Mouse (Mus musculus): Measurements from ENCODE around the gene Rabep2. TPM values are rescaled to one million over a fixed set of nuclear protein-coding genes. Genes with fewer than 3 reads are reported as not detected.

Gene Rabep2
- total RNA-seq, 1 experiment from 2014 or later: 37.8 TPM

DNA sequence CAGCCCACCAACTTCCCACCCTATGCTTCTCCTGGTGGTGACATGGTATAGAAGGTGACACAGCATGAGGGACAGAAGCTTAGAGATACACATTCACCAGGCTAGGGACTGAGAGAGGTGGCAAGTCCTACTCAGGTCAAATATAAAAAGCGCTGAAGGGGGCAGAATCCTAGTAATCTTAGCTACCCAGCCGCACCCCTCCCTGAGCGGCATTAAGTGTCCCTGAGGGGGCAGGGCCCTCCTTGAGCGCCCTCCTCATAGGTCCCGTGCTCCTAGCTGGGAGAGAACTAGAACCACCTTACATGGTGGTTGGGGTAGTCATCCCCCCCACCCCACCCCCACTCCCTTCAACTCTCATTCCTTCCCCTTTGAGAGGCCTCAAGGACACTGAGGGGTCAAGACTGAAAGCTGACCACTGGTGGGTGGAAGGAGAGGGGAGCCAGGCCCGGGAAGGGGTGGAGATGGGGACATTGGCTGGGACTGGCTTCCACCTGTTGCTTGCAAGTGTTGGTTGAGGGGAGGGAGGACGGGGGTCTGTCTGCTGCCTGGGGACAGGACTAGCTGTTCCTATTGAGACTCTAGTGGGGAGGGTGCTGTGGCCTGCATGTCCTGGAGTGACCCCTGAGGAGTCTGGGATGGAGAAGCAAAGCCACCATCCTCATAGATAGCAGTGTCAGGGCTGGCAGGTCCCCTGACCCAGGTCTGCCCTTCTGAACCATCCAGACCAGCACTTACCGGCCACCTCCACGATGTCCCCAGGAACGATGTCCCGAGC, 30.5 kb downstream of the Rabep2 start:
- ATAC-seq (replicated peaks; ENCODE audit: insufficient number of reproducible peaks, low FRiP score, low TSS enrichment, poor library complexity, severe bottlenecking): no peak

DNA sequence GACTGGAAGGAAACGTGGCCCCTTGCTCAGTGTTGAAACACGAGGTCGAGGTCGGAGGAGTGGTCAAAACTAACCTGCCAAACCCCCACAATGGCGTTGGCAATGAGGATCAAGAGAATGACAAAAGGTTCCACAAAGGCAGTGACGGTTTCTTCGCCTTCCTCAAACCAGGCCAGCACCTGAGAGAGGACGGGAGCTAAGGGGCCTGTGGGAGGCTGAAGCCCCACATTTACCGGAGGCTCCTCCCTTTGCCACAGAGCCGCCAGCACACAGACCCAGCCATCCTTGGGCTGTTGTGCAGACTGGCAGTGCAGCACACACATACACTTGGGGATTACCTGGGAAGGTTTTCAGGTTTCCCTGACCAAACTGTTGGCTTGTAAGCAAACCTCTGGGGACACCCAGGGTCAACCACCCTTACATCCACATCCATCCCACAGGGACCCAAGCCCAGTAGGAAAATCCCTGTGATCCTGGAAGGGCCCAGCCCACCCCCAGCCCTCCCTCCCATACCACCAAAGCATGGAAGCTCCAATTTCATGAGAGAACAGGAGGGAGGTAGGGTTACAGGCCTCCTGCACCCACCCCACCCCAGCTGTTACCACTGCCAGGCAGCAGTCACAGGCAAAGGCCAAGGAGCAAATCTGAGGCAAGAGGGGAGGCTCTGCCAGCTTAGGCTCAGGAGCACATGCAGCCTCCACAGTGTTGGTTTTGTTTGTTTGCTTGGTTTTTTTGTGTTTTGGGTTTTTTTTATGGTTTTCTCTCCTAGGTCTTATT, 32.3 kb downstream of the Rabep2 start:
- ATAC-seq (replicated peaks; ENCODE audit: insufficient number of reproducible peaks, low FRiP score, low TSS enrichment, poor library complexity, severe bottlenecking): no peak

- ATAC-seq (replicated peaks; ENCODE audit: insufficient number of reproducible peaks, low FRiP score, low TSS enrichment, poor library complexity, severe bottlenecking): no peak
Measured at GRCm38 (mm10) chr7:126461626-126462025, 33.1 kb downstream of the Rabep2 start.

- no peak for ATAC-seq (replicated peaks; ENCODE audit: insufficient number of reproducible peaks, low FRiP score, low TSS enrichment, poor library complexity, severe bottlenecking)
Measured at GRCm38 (mm10) chr7:126463004-126463403, 34.4 kb downstream of the Rabep2 start, which contains the start of gene Atp2a1. Gene Atp2a1, minus strand, starts transcription at chr7:126463108.

DNA sequence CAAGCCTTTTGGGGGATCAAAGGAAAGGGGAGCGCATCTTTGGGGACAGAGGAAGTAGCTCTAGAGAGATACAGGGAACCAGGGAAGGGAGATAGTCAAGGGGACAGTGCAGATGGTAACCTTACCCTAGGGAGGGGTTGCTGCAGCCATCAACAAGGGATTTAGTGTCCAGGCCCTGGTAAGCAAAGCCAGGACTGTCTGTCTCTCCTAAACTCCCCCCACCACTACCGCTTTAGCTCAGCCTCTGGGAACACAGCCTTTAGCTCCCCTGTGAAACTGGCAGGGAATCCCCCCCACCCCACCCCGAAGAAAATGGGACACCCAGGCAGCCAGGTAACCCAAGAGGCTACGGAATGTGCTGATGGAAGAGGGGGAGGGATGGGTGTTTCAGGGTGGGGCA, 35.0 kb downstream of the Rabep2 start:
- ATAC-seq (replicated peaks; ENCODE audit: insufficient number of reproducible peaks, low FRiP score, low TSS enrichment, poor library complexity, severe bottlenecking): no peak

GRCm38 (mm10) chr7:126464121-126464520, 35.6 kb downstream of the Rabep2 start:
- peak; percentile 25; the same call in 1 of the 2 replicates for ATAC-seq (replicated peaks; ENCODE audit: insufficient number of reproducible peaks, low FRiP score, low TSS enrichment, poor library complexity, severe bottlenecking)

DNA sequence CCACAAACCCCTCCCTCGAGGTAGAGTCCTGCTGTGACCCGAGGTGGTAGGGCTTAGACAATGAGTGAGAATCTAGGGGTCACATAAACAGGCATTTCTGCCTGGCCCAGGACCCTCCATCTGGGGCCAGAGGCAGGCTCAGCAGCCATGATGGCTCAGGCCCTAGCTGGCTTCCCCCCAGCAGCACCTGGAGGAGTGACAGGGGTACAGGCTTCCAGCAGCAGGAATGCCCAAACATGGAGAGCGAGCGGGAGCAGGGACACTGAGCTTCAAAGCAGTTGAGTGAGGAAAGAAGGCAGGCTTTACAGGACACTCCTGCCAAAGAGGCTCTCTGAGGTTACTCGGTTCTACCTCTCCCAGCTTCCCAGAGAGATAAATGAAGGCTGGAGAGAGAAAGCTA, 36.3 kb downstream of the Rabep2 start:
- ATAC-seq (replicated peaks; ENCODE audit: insufficient number of reproducible peaks, low FRiP score, low TSS enrichment, poor library complexity, severe bottlenecking): no peak

DNA sequence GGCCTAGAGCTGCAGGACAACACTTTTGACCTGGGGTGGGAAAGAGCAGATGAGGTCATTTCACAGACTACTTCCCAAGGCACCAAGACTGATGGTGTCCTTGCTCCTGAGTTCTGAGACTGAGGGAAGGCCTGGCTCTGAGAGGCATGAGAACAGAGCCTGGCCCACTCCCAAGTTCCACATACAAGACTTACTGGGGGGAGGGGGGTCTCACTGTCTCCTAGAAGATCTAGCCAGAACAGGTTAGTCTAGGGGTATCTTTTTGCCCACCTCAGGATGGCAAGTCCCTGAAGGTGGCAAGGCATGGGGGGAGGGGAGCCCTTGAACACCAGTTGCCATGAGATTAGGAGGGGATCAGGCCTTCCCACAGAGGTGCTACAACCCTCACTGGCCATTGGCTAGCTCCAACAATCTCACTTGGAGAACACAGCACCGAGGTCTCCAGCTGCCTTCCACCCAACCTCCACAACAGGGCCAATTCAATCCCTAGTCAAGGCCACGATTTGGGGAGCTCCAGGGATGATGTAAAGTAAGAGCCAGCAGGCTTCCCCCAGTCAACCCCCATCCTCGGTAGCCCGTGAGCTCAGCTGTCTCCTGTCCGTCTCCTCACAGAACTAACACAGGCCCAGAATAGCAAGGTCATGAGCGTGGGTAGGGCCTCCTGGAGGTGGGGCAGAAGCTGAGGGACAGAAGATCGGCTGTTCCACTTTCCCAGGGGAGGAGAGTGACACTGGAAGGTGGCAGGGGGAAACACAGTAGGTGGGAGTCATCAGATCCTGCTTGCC, 36.9 kb downstream of the Rabep2 start:
- no peak for ATAC-seq (replicated peaks; ENCODE audit: insufficient number of reproducible peaks, low FRiP score, low TSS enrichment, poor library complexity, severe bottlenecking)

GRCm38 (mm10) chr7:126466116-126466515, 37.6 kb downstream of the Rabep2 start:
- ATAC-seq (replicated peaks; ENCODE audit: insufficient number of reproducible peaks, low FRiP score, low TSS enrichment, poor library complexity, severe bottlenecking): no peak

DNA sequence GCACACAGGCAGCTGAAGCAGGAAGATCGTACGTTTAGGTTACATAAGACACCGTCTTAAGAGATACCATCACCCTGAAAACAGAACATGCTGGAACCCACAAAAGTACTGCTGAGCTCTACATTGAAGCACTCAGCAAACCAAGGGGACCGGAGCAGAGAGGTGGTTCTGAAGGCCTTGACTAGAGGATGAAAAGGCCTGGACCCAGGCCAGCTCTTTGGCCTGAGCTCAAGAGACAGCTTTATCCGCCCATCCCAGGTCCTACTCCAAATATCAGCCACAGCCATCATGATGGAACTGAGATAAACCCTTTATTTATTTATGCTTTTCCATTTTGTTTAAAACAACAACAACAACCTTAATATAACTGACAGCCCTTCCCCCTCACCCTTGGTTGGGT, 38.1 kb downstream of the Rabep2 start:
- ATAC-seq (replicated peaks; ENCODE audit: insufficient number of reproducible peaks, low FRiP score, low TSS enrichment, poor library complexity, severe bottlenecking): no peak

DNA sequence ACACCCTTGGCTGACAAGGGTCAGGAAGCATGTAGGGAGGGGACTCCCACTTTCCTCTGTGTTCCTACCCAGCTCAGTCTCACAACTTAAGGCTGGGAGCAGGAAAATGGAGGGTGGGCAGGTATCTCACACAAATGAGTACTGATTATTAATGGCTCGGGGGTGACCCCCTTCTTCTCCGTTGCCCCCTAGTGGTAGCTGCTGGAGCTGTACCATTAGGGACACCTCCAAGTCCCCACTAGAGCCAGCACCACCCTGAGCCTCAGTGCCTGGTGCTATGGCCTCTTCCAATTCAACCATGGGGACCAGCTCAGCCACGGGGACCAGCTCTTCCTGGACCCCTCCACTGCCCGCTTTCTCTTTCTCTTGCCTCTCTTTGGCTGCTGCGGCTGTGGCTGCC, 38.7 kb downstream of the Rabep2 start:
- no peak for ATAC-seq (replicated peaks; ENCODE audit: insufficient number of reproducible peaks, low FRiP score, low TSS enrichment, poor library complexity, severe bottlenecking)

DNA sequence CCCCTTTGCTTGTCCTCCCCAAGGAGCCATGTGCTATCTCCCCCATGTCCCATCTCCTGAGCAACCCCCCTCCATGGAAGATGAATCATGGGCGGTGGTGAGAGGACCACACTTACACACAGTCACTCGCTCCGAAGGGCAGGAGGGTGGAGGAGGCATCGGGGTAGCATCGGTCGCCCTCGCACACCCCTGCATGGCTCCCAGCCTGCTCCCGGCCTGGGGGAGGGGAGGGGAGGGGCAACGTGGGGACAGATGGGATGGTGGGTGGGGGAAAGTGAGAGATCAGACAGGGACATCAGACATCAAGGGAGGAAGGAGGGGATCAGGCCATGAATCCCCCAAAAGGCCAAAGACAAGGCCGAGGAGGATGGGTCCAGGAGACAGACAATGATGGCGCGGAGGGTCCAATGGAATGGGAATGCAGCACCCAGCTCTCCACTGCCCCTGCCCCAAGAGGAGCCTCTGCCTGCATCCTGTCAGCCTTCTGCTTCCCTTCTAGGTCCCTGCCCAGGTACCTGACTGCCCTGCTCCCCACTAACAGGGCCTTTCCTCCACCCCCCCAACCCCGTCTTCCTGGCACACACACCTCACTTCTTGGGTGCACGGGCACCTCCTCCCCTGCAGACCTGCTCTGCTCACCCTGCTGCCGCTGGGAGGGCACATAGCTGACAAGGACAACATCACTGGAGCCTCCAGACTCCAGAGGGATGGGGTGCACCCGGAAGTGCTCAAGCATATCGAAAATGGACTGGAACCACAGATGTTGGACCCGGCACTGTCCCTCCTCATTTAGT, 39.5 kb downstream of the Rabep2 start:
- no peak for ATAC-seq (replicated peaks; ENCODE audit: insufficient number of reproducible peaks, low FRiP score, low TSS enrichment, poor library complexity, severe bottlenecking)

- peak; percentile 34; the same call in 1 of the 2 replicates for ATAC-seq (replicated peaks; ENCODE audit: insufficient number of reproducible peaks, low FRiP score, low TSS enrichment, poor library complexity, severe bottlenecking)
Measured at GRCm38 (mm10) chr7:126470077-126470476, 41.5 kb downstream of the Rabep2 start.

DNA sequence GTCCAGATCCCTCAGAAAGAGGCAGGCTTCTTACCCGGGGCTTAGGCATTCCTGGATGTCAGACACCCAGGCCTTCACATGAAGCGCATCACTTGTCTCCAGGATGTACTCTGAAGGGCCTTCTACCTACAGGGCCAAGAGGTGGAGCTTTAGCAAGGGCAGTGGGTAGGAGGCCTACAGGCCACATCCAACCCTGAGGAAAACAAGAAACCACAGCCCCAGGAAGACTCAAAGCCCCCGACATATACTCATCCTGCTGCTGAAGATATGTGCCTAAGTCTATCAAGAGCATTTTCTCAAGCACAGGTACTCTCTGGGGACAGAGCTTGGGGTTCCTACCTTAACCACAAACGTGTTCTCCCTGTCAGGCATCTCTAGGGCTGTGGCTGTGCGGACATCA, 42.8 kb downstream of the Rabep2 start:
- no peak for ATAC-seq (replicated peaks; ENCODE audit: insufficient number of reproducible peaks, low FRiP score, low TSS enrichment, poor library complexity, severe bottlenecking)

- ATAC-seq (replicated peaks; ENCODE audit: insufficient number of reproducible peaks, low FRiP score, low TSS enrichment, poor library complexity, severe bottlenecking): no peak
Measured at GRCm38 (mm10) chr7:126471853-126472252, 43.3 kb downstream of the Rabep2 start.

GRCm38 (mm10) chr7:126472306-126472705, 43.7 kb downstream of the Rabep2 start:
- no peak for ATAC-seq (replicated peaks; ENCODE audit: insufficient number of reproducible peaks, low FRiP score, low TSS enrichment, poor library complexity, severe bottlenecking)

DNA sequence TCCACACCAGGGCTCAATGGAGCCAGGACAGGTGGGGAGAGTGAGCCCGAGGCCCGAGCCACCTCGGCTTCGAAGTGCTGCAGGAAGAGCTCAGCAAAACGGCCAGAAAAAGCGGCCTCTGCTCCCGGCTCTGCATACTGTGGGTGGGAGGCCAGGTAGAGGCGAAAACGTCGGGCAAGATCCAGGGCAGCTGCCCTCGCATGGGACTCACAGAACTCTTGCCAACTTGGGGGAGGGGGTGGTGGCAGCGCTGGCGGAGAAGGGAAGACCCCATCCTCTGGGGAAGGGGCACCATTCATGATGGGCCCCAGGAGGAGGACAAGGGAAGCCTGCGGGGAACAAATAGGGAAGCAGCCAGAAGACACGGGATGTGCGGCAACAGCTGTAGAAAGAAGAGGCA, 44.2 kb downstream of the Rabep2 start:
- ATAC-seq (replicated peaks; ENCODE audit: insufficient number of reproducible peaks, low FRiP score, low TSS enrichment, poor library complexity, severe bottlenecking): no peak

GRCm38 (mm10) chr7:126473470-126474086, 45.0 kb downstream of the Rabep2 start:
- ATAC-seq (replicated peaks; ENCODE audit: insufficient number of reproducible peaks, low FRiP score, low TSS enrichment, poor library complexity, severe bottlenecking): no peak
